In the genomic region with DNA sequence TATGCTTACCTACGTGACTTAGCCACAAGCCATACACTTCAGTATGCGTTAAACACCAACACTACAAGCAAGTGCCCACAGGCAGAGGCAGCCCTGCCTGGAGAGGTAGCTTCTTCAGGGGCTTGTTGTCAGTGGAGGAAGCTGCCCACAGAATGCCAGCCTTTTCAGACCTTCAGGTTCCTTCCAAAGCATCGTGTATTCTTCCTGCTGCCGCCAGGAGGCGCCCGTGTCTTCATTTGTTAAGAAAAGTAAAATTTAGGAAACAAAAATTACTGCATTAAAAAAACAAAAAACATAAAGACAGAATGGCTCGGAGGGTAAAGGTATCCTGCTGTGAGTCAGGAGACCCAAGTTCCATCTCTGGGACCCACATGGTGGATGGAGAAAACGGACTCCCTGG, we compare ENCODE assay signal across 9 mouse cellular contexts. TPM values are rescaled to one million over a fixed set of nuclear protein-coding genes. Genes with fewer than 3 reads are reported as not detected.
DNase-seq lines count a peak whose midpoint lies in the region; ATAC-seq and TF ChIP-seq lines count a peak whose summit lies in the region.
"Had no signal": no experiment of that assay in that cellular context is flagged by ENCODE, and none has a peak within 500 bp of the region (broad histone marks: within the 10 kb centered on the region; RNA-seq: fewer than 3 reads in every experiment).

No protein-coding gene starts in this region.

- no peaks in the 10 kb centered on the region for H3K36me3 ChIP-seq in hindbrain, embryonic 10.5 days
- H3K36me3 ChIP-seq in hindbrain, embryonic 16.5 days (ENCODE audit: control insufficient read depth, insufficient read depth, low read length) = no peaks in the 10 kb centered on the region
- H3K36me3 ChIP-seq in lung, postnatal 0 days (ENCODE audit: insufficient read depth, low read length) = no peaks in the 10 kb centered on the region

- H3K9ac ChIP-seq in hindbrain, embryonic 16.5 days (ENCODE audit: low read depth, low read length) = no peak overlapping the region
- H3K9ac ChIP-seq in lung, postnatal 0 days (replicated peaks; ENCODE audit: low read depth) = no peak overlapping the region

- H3K4me3 ChIP-seq in hindbrain, embryonic 10.5 days = no peak overlapping the region
- H3K4me3 ChIP-seq in hindbrain, embryonic 16.5 days (ENCODE audit: low read length) = no peak overlapping the region
- no peak overlapping the region for H3K4me3 ChIP-seq in lung, postnatal 0 days (ENCODE audit: low read depth, low read length)

- no peaks in the 10 kb centered on the region for H3K4me1 ChIP-seq in hindbrain, embryonic 10.5 days (replicated peaks)
- H3K4me1 ChIP-seq in hindbrain, embryonic 16.5 days (ENCODE audit: control insufficient read depth, insufficient read depth, low read depth, low read length) = no peaks in the 10 kb centered on the region
- no peaks in the 10 kb centered on the region for H3K4me1 ChIP-seq in lung, postnatal 0 days (ENCODE audit: insufficient read depth, low read depth, low read length)

- H3K9me3 ChIP-seq in hindbrain, embryonic 10.5 days = no peaks in the 10 kb centered on the region
- no peaks in the 10 kb centered on the region for H3K9me3 ChIP-seq in hindbrain, embryonic 16.5 days (ENCODE audit: control insufficient read depth, low read length)
- no peaks in the 10 kb centered on the region for H3K9me3 ChIP-seq in lung, postnatal 0 days (ENCODE audit: low read length)

- 26% methylated on average over 8 of the region's 8 CpGs for WGBS in hindbrain, embryonic 10.5 days
- 22% methylated on average over 8 of the region's 8 CpGs for WGBS in hindbrain, embryonic 16.5 days
- WGBS in lung, postnatal 0 days = 22% methylated on average over 8 of the region's 8 CpGs

- H3K27ac ChIP-seq in hindbrain, embryonic 10.5 days = no peak overlapping the region
- H3K27ac ChIP-seq in hindbrain, embryonic 16.5 days (ENCODE audit: low read depth, low read length) = no peak overlapping the region
- H3K27ac ChIP-seq in lung, postnatal 0 days (ENCODE audit: low read length) = no peak overlapping the region
- H3K27ac ChIP-seq: macrophage had no signal

- ATAC-seq in hindbrain, embryonic 16.5 days = no peak
- ATAC-seq in lung, postnatal 0 days = no peak

- no peak for TF ChIP-seq EP300 in lung, postnatal 0 days (IDR thresholded peaks at IDR 0.05)

- peak; percentile 77 for TF ChIP-seq CTCF in lung, postnatal 0 days (IDR thresholded peaks at IDR 0.05)

- no peak overlapping the region for H3K4me2 ChIP-seq in hindbrain, embryonic 16.5 days (ENCODE audit: low read length)
- H3K4me2 ChIP-seq in lung, postnatal 0 days (replicated peaks; ENCODE audit: low read depth, low read length) = no peak overlapping the region

- no peaks in the 10 kb centered on the region for H3K27me3 ChIP-seq in hindbrain, embryonic 10.5 days (ENCODE audit: insufficient read depth, poor library complexity, severe bottlenecking)
- no peaks in the 10 kb centered on the region for H3K27me3 ChIP-seq in hindbrain, embryonic 16.5 days (replicated peaks; ENCODE audit: control insufficient read depth, insufficient read depth, low read length)
- H3K27me3 ChIP-seq in lung, postnatal 0 days (replicated peaks; ENCODE audit: insufficient read depth, low read length) = no peaks in the 10 kb centered on the region

- peak; percentile 48 for DNase-seq in hindbrain, embryonic 10.5 days (ENCODE audit: low spot score)
- DNase-seq in urinary bladder, postnatal 25 days (ENCODE audit: low spot score) = peak; percentile 44
- DNase-seq in urinary bladder, adult 2 months (ENCODE audit: low spot score) = no peak
- DNase-seq in c-Kit-positive CD71-positive TER-119-positive erythroid progenitor cells, embryonic 14.5 days (ENCODE audit: low spot score) = peak; percentile 42
- peak; percentile 60 for DNase-seq in forelimb bud, embryonic 11.5 days (ENCODE audit: low read depth, low spot score)
- peak; percentile 73 for DNase-seq in lung, postnatal 0 days (ENCODE audit: low spot score)
- peak; percentile 76 for DNase-seq in thymus, postnatal 0 days (ENCODE audit: low spot score)

RNA-seq across cellular contexts. Expression of gene Ccdc130, which starts 21.5 kb away (rescaled TPM):
- 22.2 and 27.2 TPM in 2 replicates for polyA plus RNA-seq in hindbrain, embryonic 10.5 days (2016; fragmentation: Nextera tagmentation; extraction: Ambion mirVana)
- 23.0 and 25.0 TPM in 2 replicates for polyA plus RNA-seq in hindbrain, embryonic 16.5 days (2015; fragmentation: Nextera tagmentation; extraction: Ambion mirVana)
- 33.1 and 35.3 TPM in 2 replicates for polyA plus RNA-seq in urinary bladder, adult 2 months (2012; rRNA removed)
- 14.7 and 17.4 TPM in 2 replicates for polyA plus RNA-seq in lung, postnatal 0 days (2015; fragmentation: Nextera tagmentation; extraction: Ambion mirVana)
- 19.7 and 24.5 TPM in 2 replicates for polyA plus RNA-seq in thymus, postnatal 0 days (2015; fragmentation: Nextera tagmentation; extraction: Ambion mirVana)

RNA-seq across cellular contexts. Expression of gene Mri1, which starts 34.6 kb away (rescaled TPM):
- polyA plus RNA-seq in hindbrain, embryonic 10.5 days (2016; fragmentation: Nextera tagmentation; extraction: Ambion mirVana) = 65.3 and 72.1 TPM in 2 replicates
- polyA plus RNA-seq in hindbrain, embryonic 16.5 days (2015; fragmentation: Nextera tagmentation; extraction: Ambion mirVana) = 46.4 and 47.9 TPM in 2 replicates
- 41.1 and 47.3 TPM in 2 replicates for polyA plus RNA-seq in urinary bladder, adult 2 months (2012; rRNA removed)
- polyA plus RNA-seq in lung, postnatal 0 days (2015; fragmentation: Nextera tagmentation; extraction: Ambion mirVana) = 47.4 and 56.8 TPM in 2 replicates
- 80.0 and 85.4 TPM in 2 replicates for polyA plus RNA-seq in thymus, postnatal 0 days (2015; fragmentation: Nextera tagmentation; extraction: Ambion mirVana)

RNA-seq across cellular contexts. Expression of gene D8Ertd738e, which starts 42.2 kb away (rescaled TPM):
- 386 TPM in 2 replicates for polyA plus RNA-seq in hindbrain, embryonic 10.5 days (2016; fragmentation: Nextera tagmentation; extraction: Ambion mirVana)
- 249 and 266 TPM in 2 replicates for polyA plus RNA-seq in hindbrain, embryonic 16.5 days (2015; fragmentation: Nextera tagmentation; extraction: Ambion mirVana)
- polyA plus RNA-seq in urinary bladder, adult 2 months (2012; rRNA removed) = 183 and 196 TPM in 2 replicates
- 302 and 339 TPM in 2 replicates for polyA plus RNA-seq in lung, postnatal 0 days (2015; fragmentation: Nextera tagmentation; extraction: Ambion mirVana)
- 403 and 424 TPM in 2 replicates for polyA plus RNA-seq in thymus, postnatal 0 days (2015; fragmentation: Nextera tagmentation; extraction: Ambion mirVana)

RNA-seq across cellular contexts. Expression of gene Zswim4, which starts 54.8 kb away (rescaled TPM):
- polyA plus RNA-seq in hindbrain, embryonic 10.5 days (2016; fragmentation: Nextera tagmentation; extraction: Ambion mirVana) = 36.9 and 53.5 TPM in 2 replicates
- 16.2 and 22.2 TPM in 2 replicates for polyA plus RNA-seq in hindbrain, embryonic 16.5 days (2015; fragmentation: Nextera tagmentation; extraction: Ambion mirVana)
- polyA plus RNA-seq in urinary bladder, adult 2 months (2012; rRNA removed) = 8.6 and 9.2 TPM in 2 replicates
- polyA plus RNA-seq in lung, postnatal 0 days (2015; fragmentation: Nextera tagmentation; extraction: Ambion mirVana) = 7.8 and 8.4 TPM in 2 replicates
- 12.7 and 13.2 TPM in 2 replicates for polyA plus RNA-seq in thymus, postnatal 0 days (2015; fragmentation: Nextera tagmentation; extraction: Ambion mirVana)
